Mouse (Mus musculus): ENCODE measurements around the gene Adamts15.

GRCm38 (mm10) chr9:30851841-30852240 lies 70.4 kb downstream of the Adamts15 start:
- TF ChIP-seq POLR2A (IDR thresholded peaks at IDR 0.05; ENCODE audit: insufficient read depth, low read depth, low read length) (no peak), CTCF (IDR thresholded peaks at IDR 0.05; ENCODE audit: insufficient read depth, low read depth, low read length) (no peak)

All from olfactory bulb, adult 2 months (tissue).